Mouse (Mus musculus) ovary, adult 10 weeks (tissue): Measurements from ENCODE around the gene Gm9603. TPM values are rescaled to one million over a fixed set of nuclear protein-coding genes. Genes with fewer than 3 reads are reported as not detected.

Experiments used
- polyA plus RNA-seq: library from polyadenylated mRNA; stranded (reverse); fragments of 350-450 nt; fragmentation: Illumina TruSeq; extraction: RNeasy Lipid Tissue Mini Kit (QIAGEN cat#74804); gene quantifications from one replicate; pipeline ENCODE4 v1.2.3, GENCODE M21; 2014

Gm9603 gene
- polyA plus RNA-seq, result not detected

GRCm38 (mm10) chr14:5687357-5687756 is at the start of gene Gm9603:
Gene Gm9603 (minus strand): TSS chr14:5687457.

GRCm38 (mm10) chr14:5632928-5633327 is 54.3 kb downstream of the Gm9603 start, which contains the start of gene Gm8265:
Gene Gm8265 (minus strand): TSS chr14:5633028.

Other genes starting within 250 kb of the Gm9603 start
- gene Gm3194, start 232.0 kb downstream of the Gm9603 start, polyA plus RNA-seq, result 0.26 TPM
- gene Gm8246, start 209.6 kb downstream of the Gm9603 start, polyA plus RNA-seq, result not detected
- gene Gm3187, start 203.2 kb downstream of the Gm9603 start, polyA plus RNA-seq, result not detected
- gene Gm3488, start 185.8 kb downstream of the Gm9603 start, polyA plus RNA-seq, result not detected
- not detected for gene Gm3532, start 149.0 kb downstream of the Gm9603 start, polyA plus RNA-seq
- not detected for gene Gm8265, start 54.4 kb downstream of the Gm9603 start, polyA plus RNA-seq
- not detected for gene Gm3373, start 54.1 kb upstream of the Gm9603 start, polyA plus RNA-seq
- 0.26 TPM for gene Gm3383, start 120.5 kb upstream of the Gm9603 start, polyA plus RNA-seq
- gene Gm3424, start 142.9 kb upstream of the Gm9603 start, polyA plus RNA-seq, result not detected
- not detected for gene Gm8237, start 192.9 kb upstream of the Gm9603 start, polyA plus RNA-seq